Mouse (Mus musculus) heart, embryonic 13.5 days (tissue): Measurements from ENCODE around the gene Sipa1l1. TPM values are rescaled to one million over a fixed set of nuclear protein-coding genes. Genes with fewer than 3 reads are reported as not detected.
A peak's percentile ranks its signal among the peaks of the same experiment; 100 is the strongest.

ENCODE experiments used
- ATAC-seq: fragments of 200-750 bp; cut with Nextera tagmentation; 2 replicates; pipeline ENCODE4 v1.8.0; 2017; ENCODE audit warnings: moderate TSS enrichment; ENCODE audit not compliant: insufficient number of reproducible peaks, low FRiP score, low TSS enrichment; ENCODE audit errors: extremely low read depth
- H3K27ac ChIP-seq: fragments of 300-500 bp; sonication (generic); replicated peaks from 2 replicates; pipeline ENCODE4 v1.5.1; 2015; ENCODE audit warnings: moderate library complexity, mild to moderate bottlenecking, inconsistent platforms
- H3K27me3 ChIP-seq: fragments of 300-500 bp; sonication (generic); replicated peaks from 2 replicates; pipeline ENCODE4 v1.6.1; 2015; ENCODE audit warnings: mild to moderate bottlenecking, inconsistent platforms
- H3K36me3 ChIP-seq: fragments of 300-500 bp; sonication (generic); 2 replicates; pipeline ENCODE4 v1.6.1; 2015; ENCODE audit warnings: mild to moderate bottlenecking, inconsistent platforms
- H3K4me1 ChIP-seq: fragments of 300-500 bp; sonication (generic); 2 replicates; pipeline ENCODE4 v1.6.1; 2015; ENCODE audit warnings: inconsistent platforms
- H3K4me2 ChIP-seq: fragments of 300-500 bp; sonication (generic); 2 replicates; pipeline ENCODE4 v1.6.1; 2015; ENCODE audit warnings: inconsistent platforms, mild to moderate bottlenecking, moderate library complexity
- H3K4me3 ChIP-seq: fragments of 300-500 bp; sonication (generic); 2 replicates; pipeline ENCODE4 v1.5.1; 2015; ENCODE audit warnings: moderate library complexity, mild to moderate bottlenecking, inconsistent platforms
- H3K9ac ChIP-seq: fragments of 300-500 bp; sonication (generic); 2 replicates; pipeline ENCODE4 v1.6.1; 2015; ENCODE audit warnings: inconsistent platforms, mild to moderate bottlenecking, moderate library complexity
- H3K9me3 ChIP-seq: fragments of 300-500 bp; sonication (generic); 2 replicates; pipeline ENCODE4 v1.6.1; 2016; ENCODE audit warnings: inconsistent platforms
- WGBS: fragments of 180-500 bp; shearing (Covaris S2); methylation state at CpG from one replicate; pipeline ENCODE4 v1.1.7; 2015; ENCODE audit warnings: mixed read lengths; 5-methylcytosine and 5-hydroxymethylcytosine counted together
- polyA plus RNA-seq: library from polyadenylated mRNA; unstranded; fragments of >200 nt; fragmentation: Nextera tagmentation; extraction: Ambion mirVana; gene quantifications from 2 replicates; pipeline ENCODE4 v1.2.1, GENCODE M21; 2015

The Sipa1l1 gene
- polyA plus RNA-seq, 1 experiment from 2014 or later, result 19.9 TPM

GRCm38 (mm10) chr12:82154527-82154926 is 14.6 kb upstream of the Sipa1l1 start:
- no peak for ATAC-seq
- H3K9ac ChIP-seq, result no peak overlapping the region
- H3K4me2 ChIP-seq, result no peak overlapping the region
- H3K36me3 ChIP-seq, result no peaks in the 10 kb centered on the region
- 0 out of 2 replicates have a peak, but pooled peaks cover 3% of the 10 kb centered on the region for H3K4me1 ChIP-seq
- H3K27ac ChIP-seq, result no peak overlapping the region
- 78% methylated on average over 4 of the region's 4 CpGs for WGBS
- H3K27me3 ChIP-seq, result no peaks in the 10 kb centered on the region
- no peaks in the 10 kb centered on the region for H3K9me3 ChIP-seq
- no peak overlapping the region for H3K4me3 ChIP-seq

DNA sequence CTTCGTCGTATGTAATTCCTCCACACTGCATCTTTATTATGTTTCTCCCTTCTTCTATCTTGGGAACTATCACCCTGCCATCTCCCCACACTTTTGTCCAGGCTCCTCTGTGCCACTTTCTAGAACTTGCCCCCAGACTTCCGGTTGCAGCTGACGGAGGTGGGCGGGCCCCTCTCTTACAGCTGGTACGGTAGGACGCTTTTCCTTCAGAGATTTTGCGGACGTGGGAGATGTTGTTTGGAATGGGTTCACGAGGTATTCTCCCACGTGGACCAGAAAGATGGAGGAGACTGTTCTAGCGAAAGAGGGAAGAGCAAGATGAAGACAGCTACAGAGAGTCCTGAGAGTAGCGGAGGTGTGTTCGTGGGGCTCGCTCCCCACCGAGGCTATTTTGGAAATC is 10.6 kb upstream of the Sipa1l1 start:
- Histone ChIP-seq H3K9me3 (no peaks in the 10 kb centered on the region), H3K4me2 (no peak overlapping the region), H3K27ac (no peak overlapping the region), H3K4me3 (no peak overlapping the region), H3K36me3 (no peaks in the 10 kb centered on the region), H3K27me3 (no peaks in the 10 kb centered on the region), H3K9ac (no peak overlapping the region), H3K4me1 (peaks cover 4% of the 10 kb centered on the region; the same call in 1 of the 2 replicates)
- WGBS, result 90% methylated on average over 16 of the region's 16 CpGs
- ATAC-seq, result no peak

- Histone ChIP-seq H3K27me3 (no peaks in the 10 kb centered on the region), H3K27ac (no peak overlapping the region), H3K4me1 (peaks cover 4% of the 10 kb centered on the region; the same call in 1 of the 2 replicates), H3K36me3 (no peaks in the 10 kb centered on the region), H3K4me3 (no peak overlapping the region), H3K9me3 (no peaks in the 10 kb centered on the region), H3K4me2 (no peak overlapping the region), H3K9ac (no peak overlapping the region)
- WGBS, result 96% methylated on average over 3 of the region's 3 CpGs
- no peak for ATAC-seq
These were observed 9.7 kb upstream of the Sipa1l1 start for GRCm38 (mm10) chr12:82159372-82159771.

DNA sequence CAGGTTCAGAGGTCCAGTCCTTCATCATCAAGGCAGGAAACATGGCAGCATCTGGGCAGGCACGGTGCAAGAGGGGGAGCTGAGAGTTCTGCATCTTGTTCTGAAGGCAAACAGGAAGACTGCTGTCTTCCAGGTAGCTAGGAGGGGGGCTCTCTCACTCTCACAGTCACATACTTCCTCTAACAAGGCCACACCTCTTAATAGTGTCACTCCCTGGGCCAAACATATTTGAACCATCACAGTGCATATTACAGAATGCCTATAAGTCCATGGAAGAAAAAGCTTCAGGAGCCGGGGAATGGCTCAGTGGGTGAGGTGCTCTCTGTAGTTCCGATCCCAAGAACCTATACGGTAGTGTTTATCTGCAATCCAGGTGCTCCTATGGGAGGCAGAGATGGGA is 3.5 kb upstream of the Sipa1l1 start:
- H3K9ac ChIP-seq, result no peak overlapping the region
- no peak overlapping the region for H3K4me2 ChIP-seq
- no peaks in the 10 kb centered on the region for H3K27me3 ChIP-seq
- H3K36me3 ChIP-seq, result no peaks in the 10 kb centered on the region
- no peak for ATAC-seq
- no peak overlapping the region for H3K4me3 ChIP-seq
- WGBS, result 75% methylated on average over 4 of the region's 4 CpGs
- peaks cover 12% of the 10 kb centered on the region for H3K4me1 ChIP-seq
- H3K9me3 ChIP-seq, result no peaks in the 10 kb centered on the region
- H3K27ac ChIP-seq, result no peak overlapping the region

DNA sequence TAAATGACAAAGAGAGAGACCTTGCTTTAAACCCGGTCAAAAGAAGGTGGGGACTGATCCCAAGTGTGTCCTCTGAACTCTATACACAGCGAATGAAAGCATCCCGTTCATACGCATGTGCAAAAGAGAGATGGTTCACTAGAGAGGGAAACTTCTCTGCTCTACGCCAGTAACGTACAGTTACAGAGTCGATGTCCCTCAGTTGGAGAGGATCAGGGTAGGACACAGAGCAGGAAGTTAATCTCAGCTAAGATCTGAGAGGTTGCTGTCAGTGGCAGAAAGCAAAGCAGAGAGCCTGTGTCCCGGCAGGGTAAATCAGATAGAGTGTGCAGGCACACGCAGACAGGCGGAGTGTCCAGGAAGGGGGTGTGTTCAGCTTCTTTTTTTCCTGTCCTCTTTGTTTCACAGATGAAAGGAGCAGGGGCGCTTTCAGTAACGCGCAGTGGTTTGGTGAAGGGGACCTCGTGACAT is 3.0 kb upstream of the Sipa1l1 start:
- Histone ChIP-seq H3K4me3 (no peak overlapping the region; the same call in 1 of the 2 replicates), H3K27ac (no peak overlapping the region), H3K27me3 (no peaks in the 10 kb centered on the region), H3K4me2 (peak overlapping the region; percentile 46), H3K9ac (peak overlapping the region; percentile 66), H3K4me1 (peaks cover 13% of the 10 kb centered on the region), H3K9me3 (no peaks in the 10 kb centered on the region), H3K36me3 (no peaks in the 10 kb centered on the region)
- WGBS, result 35% methylated on average over 14 of the region's 14 CpGs
- ATAC-seq, result no peak

DNA sequence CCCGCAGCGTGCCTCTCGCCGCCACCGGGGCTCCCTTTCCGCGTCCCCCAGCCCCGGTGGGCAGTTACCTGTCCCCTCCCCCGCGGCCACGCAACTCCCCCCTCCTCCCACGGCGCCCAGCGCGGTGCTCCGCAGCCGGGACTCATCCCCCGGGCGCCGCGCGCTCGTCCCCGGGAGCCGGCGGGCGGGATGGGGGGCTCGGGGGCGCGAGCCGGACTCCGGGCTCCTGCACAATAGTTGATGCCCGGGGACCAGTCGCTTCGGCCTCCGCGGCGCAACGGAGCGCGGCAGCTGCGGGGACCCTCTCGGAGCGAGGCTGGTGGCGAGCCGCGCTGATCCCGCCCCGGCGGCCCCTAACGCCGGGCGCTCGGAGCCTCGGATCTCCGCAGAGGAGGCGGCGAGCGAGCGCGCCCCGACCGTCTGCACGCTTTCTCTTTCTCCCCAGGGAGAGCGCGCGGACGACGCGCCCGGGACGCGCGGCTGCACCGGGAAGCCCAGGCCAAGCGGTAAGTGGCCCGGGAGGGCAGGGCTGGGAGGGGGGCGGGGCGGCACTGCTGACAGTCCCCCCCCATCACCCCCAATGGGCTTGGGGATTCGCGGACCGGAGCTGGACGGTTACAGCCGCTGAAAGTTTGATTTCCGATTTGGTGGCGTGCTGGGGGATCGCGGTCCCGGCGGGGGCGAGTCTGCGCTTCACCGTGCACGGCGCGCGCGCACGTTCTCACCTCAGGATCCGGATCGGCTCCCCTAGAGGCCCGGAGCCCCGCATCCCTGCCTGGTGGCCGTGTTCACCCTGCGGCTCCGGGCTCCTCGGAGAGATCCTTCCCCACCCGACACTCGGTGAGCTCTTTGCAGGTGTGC is 681 bp downstream of the Sipa1l1 start:
- Histone ChIP-seq H3K27me3 (no peaks in the 10 kb centered on the region), H3K36me3 (no peaks in the 10 kb centered on the region), H3K4me1 (peaks cover 47% of the 10 kb centered on the region), H3K9ac (peak overlapping the region; percentile 98), H3K27ac (peak overlapping the region; percentile 95), H3K4me3 (peak overlapping the region; percentile 94), H3K4me2 (peak overlapping the region; percentile 85), H3K9me3 (no peaks in the 10 kb centered on the region)
- under 1% methylated on average over 94 of the region's 109 CpGs for WGBS
- peak; percentile 45; the same call in 1 of the 2 replicates for ATAC-seq

DNA sequence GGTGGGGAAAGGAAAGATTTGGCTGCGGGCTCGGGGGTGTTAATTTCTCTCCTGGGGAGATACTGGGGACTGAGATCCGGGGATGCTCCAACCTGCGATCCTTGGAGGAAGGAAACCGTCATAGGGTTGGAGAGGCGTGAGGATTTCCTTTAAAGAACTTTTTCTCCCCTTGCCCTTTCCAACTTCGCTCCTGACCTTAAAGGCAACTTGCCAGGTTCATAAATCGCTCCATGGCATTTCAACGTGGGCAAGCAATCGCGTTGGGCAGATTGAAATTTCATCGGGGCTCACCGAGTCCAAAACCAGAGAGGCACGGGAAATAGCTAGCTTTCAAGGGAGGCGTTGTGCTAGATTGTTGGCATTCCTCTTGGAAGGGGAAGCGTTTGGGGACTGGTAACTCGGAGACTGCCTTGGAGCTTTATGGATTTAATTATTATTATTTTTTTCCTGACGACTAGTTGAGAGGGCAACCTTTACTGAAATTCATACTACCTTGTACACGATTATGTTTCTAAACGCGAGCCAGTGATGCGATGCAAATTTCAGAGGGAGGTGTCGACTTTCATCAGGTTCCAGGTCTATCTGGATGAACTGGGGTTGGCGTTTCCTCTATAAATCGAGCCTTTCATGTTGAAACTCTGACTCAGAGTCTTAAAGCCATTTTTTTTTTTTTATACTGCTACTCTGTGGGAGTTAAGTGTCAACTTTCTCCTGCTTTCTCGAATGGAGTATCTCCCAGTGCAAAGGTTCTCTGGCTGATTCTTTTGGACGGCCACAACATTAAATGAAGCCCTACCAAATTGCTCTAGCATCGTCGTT is 1.6 kb downstream of the Sipa1l1 start:
- H3K27me3 ChIP-seq, result no peaks in the 10 kb centered on the region
- H3K27ac ChIP-seq, result peak overlapping the region; percentile 95
- H3K4me2 ChIP-seq, result peak overlapping the region; percentile 85
- peaks cover 51% of the 10 kb centered on the region for H3K4me1 ChIP-seq
- ATAC-seq, result no peak
- no peaks in the 10 kb centered on the region for H3K36me3 ChIP-seq
- H3K9me3 ChIP-seq, result no peaks in the 10 kb centered on the region
- 2% methylated on average over 29 of the region's 29 CpGs for WGBS
- peak overlapping the region; percentile 98 for H3K9ac ChIP-seq
- peak overlapping the region; percentile 94 for H3K4me3 ChIP-seq

DNA sequence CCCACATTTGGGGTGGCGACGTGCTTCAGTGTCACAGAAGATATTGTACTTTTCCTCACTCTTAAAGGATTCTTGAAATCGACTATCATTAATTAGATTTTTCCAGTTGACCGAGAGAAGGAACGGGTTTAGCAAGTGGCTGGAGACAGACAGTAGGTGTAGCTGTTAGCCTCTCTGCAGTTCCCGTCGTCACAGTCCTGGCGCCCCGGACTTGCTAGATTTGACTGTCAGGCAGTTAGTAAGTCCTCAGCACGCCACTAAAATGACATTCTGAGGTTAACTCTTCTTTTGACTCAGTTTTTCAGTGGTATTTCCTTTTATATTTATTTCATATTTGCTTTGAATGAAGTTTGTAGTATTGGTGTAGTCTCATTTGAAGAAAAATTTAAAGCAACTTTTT is 2.5 kb downstream of the Sipa1l1 start:
- Histone ChIP-seq H3K4me1 (peaks cover 50% of the 10 kb centered on the region), H3K4me2 (peak overlapping the region; percentile 85), H3K4me3 (peak overlapping the region; percentile 94), H3K9ac (peak overlapping the region; percentile 98), H3K36me3 (peaks cover 2% of the 10 kb centered on the region; the same call in 1 of the 2 replicates), H3K27me3 (no peaks in the 10 kb centered on the region), H3K27ac (peak overlapping the region; percentile 95), H3K9me3 (no peaks in the 10 kb centered on the region)
- ATAC-seq, result no peak
- WGBS, result 16% methylated on average over 10 of the region's 10 CpGs

GRCm38 (mm10) chr12:82173623-82174022 is 4.5 kb downstream of the Sipa1l1 start:
- H3K9me3 ChIP-seq, result no peaks in the 10 kb centered on the region
- H3K36me3 ChIP-seq, result peaks cover 9% of the 10 kb centered on the region; the same call in 1 of the 2 replicates
- ATAC-seq, result no peak
- 71% methylated on average over 1 of the region's 1 CpGs for WGBS
- H3K27ac ChIP-seq, result no peak overlapping the region
- no peaks in the 10 kb centered on the region for H3K27me3 ChIP-seq
- H3K4me3 ChIP-seq, result no peak overlapping the region
- peaks cover 47% of the 10 kb centered on the region for H3K4me1 ChIP-seq
- H3K9ac ChIP-seq, result no peak overlapping the region
- H3K4me2 ChIP-seq, result no peak overlapping the region

DNA sequence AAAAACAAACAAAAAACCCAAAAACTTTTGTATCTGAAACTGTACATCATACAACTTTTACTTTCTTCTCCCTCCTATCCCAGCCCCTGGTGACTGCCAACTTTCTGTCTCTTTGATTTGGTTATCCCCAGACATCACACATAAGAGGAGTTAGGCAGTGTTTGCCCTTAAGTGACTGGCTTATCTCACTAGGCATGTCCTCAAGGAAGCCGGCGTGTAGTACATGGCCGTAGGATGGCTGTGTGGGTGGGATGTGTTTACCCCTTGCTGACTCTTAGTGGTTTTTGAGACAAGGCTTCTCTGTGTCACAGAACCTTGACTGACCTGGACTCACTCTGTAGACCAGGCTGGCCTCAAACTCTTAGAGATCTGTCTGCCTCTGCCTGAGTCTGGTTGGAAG is 6.6 kb downstream of the Sipa1l1 start:
- Histone ChIP-seq H3K9ac (no peak overlapping the region), H3K4me1 (peaks cover 45% of the 10 kb centered on the region), H3K4me3 (no peak overlapping the region), H3K27ac (no peak overlapping the region), H3K36me3 (peaks cover 11% of the 10 kb centered on the region), H3K27me3 (no peaks in the 10 kb centered on the region), H3K9me3 (no peaks in the 10 kb centered on the region), H3K4me2 (no peak overlapping the region)
- 30% methylated on average over 3 of the region's 3 CpGs for WGBS
- ATAC-seq, result no peak

- no peak overlapping the region for H3K4me2 ChIP-seq
- H3K4me3 ChIP-seq, result no peak overlapping the region
- H3K4me1 ChIP-seq, result peaks cover 18% of the 10 kb centered on the region
- H3K27me3 ChIP-seq, result no peaks in the 10 kb centered on the region
- no peak overlapping the region for H3K9ac ChIP-seq
- 81% methylated on average over 4 of the region's 4 CpGs for WGBS
- H3K36me3 ChIP-seq, result peaks cover 37% of the 10 kb centered on the region
- H3K27ac ChIP-seq, result no peak overlapping the region
- no peak for ATAC-seq
- peaks cover 2% of the 10 kb centered on the region for H3K9me3 ChIP-seq
These were observed 9.5 kb downstream of the Sipa1l1 start for GRCm38 (mm10) chr12:82178636-82179035.
